ENCODE assay signal across 17 mouse cellular contexts in genomic region chr15:31299258-31299917, GRCm38 (mm10).
DNase-seq lines count a peak whose midpoint lies in the region; ATAC-seq and TF ChIP-seq lines count a peak whose summit lies in the region.
"Had no signal": no experiment of that assay in that cellular context is flagged by ENCODE, and none has a peak within 500 bp of the region (broad histone marks: within the 10 kb centered on the region; RNA-seq: fewer than 3 reads in every experiment).

No protein-coding gene starts in this region.

- no peak for TF ChIP-seq POLR2A in MEL (IDR thresholded peaks at IDR 0.05; ENCODE audit: control insufficient read depth in 1 of 2, insufficient read depth in 1 of 2, low read depth in 1 of 2, low read length in 2 of 2, poor library complexity in 1 of 2)

- H3K4me1 ChIP-seq in hindbrain, embryonic 12.5 days, result peaks cover 18% of the 10 kb centered on the region
- peaks cover 11% of the 10 kb centered on the region for H3K4me1 ChIP-seq in hindbrain, embryonic 16.5 days (ENCODE audit: control insufficient read depth, insufficient read depth, low read depth, low read length)
- peaks cover 3 to 10% of the 10 kb centered on the region in 2 experiments; a peak in 3 of 4 replicates for H3K4me1 ChIP-seq in MEL (ENCODE audit: control insufficient read depth in 1 of 2, insufficient read depth in 2 of 2, low read length in 2 of 2)
- H3K4me1 ChIP-seq in hindbrain, postnatal 0 days (ENCODE audit: insufficient read depth, low read length), result peaks cover 12% of the 10 kb centered on the region; the same call in 1 of the 2 replicates
- H3K4me1 ChIP-seq: liver, embryonic 15.5 days had no signal

- H3K4me2 ChIP-seq in hindbrain, embryonic 12.5 days (replicated peaks), result no peak overlapping the region
- no peak overlapping the region for H3K4me2 ChIP-seq in hindbrain, embryonic 16.5 days (ENCODE audit: low read length)
- no peak overlapping the region for H3K4me2 ChIP-seq in hindbrain, postnatal 0 days (ENCODE audit: low read depth, low read length)
- H3K4me2 ChIP-seq: heart, embryonic 13.5 days; limb, embryonic 12.5 days; liver, embryonic 15.5 days; midbrain, embryonic 13.5 days had no signal

- no peaks in the 10 kb centered on the region for H3K36me3 ChIP-seq in hindbrain, embryonic 12.5 days
- H3K36me3 ChIP-seq in hindbrain, embryonic 16.5 days (ENCODE audit: control insufficient read depth, insufficient read depth, low read length), result no peaks in the 10 kb centered on the region
- peaks cover 0 to 12% of the 10 kb centered on the region in 2 experiments; a peak in 2 of 4 replicates for H3K36me3 ChIP-seq in MEL (ENCODE audit: control insufficient read depth in 1 of 2, insufficient read depth in 2 of 2, low read length in 2 of 2)
- no peaks in the 10 kb centered on the region for H3K36me3 ChIP-seq in hindbrain, postnatal 0 days (ENCODE audit: insufficient read depth, low read length)
- H3K36me3 ChIP-seq: embryonic facial prominence, embryonic 10.5 days; heart, embryonic 13.5 days; limb, embryonic 12.5 days; liver, embryonic 15.5 days; midbrain, embryonic 13.5 days had no signal

- peak; percentile 57; the same call in 1 of the 2 replicates for ATAC-seq in hindbrain, embryonic 12.5 days (ENCODE audit: low FRiP score)
- ATAC-seq in hindbrain, embryonic 16.5 days, result no peak
- ATAC-seq in common myeloid progenitor, adult 5-6 weeks (replicated peaks; ENCODE audit: low read depth, poor library complexity, severe bottlenecking), result peak; percentile 88
- no peak for ATAC-seq in hindbrain, postnatal 0 days
- ATAC-seq: CD4-positive, CD25-positive, alpha-beta regulatory T cell, adult 4 months; intestine, embryonic 16.5 days; midbrain, embryonic 13.5 days had no signal

- DNase-seq in MEL (ENCODE audit: low read depth, low spot score), result peak; percentile 81
- peak; percentile 51 for DNase-seq in hindbrain, postnatal 0 days (ENCODE audit: low spot score)
- no peak for DNase-seq in cerebellum, adult 11 months
- DNase-seq in cerebellum, postnatal 4 days (ENCODE audit: low spot score in 2 of 2), result no peak
- DNase-seq: cerebellum, adult 9-10 months; kidney, postnatal 36 days; right cerebral cortex, postnatal 14 days had no signal

- no peak overlapping the region for H3K27ac ChIP-seq in hindbrain, embryonic 12.5 days
- no peak overlapping the region for H3K27ac ChIP-seq in hindbrain, embryonic 16.5 days (ENCODE audit: low read depth, low read length)
- H3K27ac ChIP-seq in MEL (ENCODE audit: control insufficient read depth, low read depth, low read length), result no peak overlapping the region
- no peak overlapping the region for H3K27ac ChIP-seq in hindbrain, postnatal 0 days
- H3K27ac ChIP-seq: embryonic facial prominence, embryonic 10.5 days; heart, embryonic 13.5 days; limb, embryonic 12.5 days; liver, embryonic 15.5 days; midbrain, embryonic 13.5 days had no signal

- H3K9ac ChIP-seq in hindbrain, embryonic 12.5 days, result no peak overlapping the region
- H3K9ac ChIP-seq in hindbrain, embryonic 16.5 days (ENCODE audit: low read depth, low read length), result no peak overlapping the region
- H3K9ac ChIP-seq in MEL (ENCODE audit: control insufficient read depth, low read depth, low read length, poor library complexity, severe bottlenecking), result no peak overlapping the region
- no peak overlapping the region for H3K9ac ChIP-seq in hindbrain, postnatal 0 days (replicated peaks; ENCODE audit: low read length)
- H3K9ac ChIP-seq: heart, embryonic 13.5 days; limb, embryonic 12.5 days; liver, embryonic 15.5 days; midbrain, embryonic 13.5 days had no signal

- H3K79me2 ChIP-seq in MEL (ENCODE audit: control insufficient read depth, insufficient read depth, low read length, poor library complexity), result no peaks in the 10 kb centered on the region

- H3K27me3 ChIP-seq in hindbrain, embryonic 12.5 days, result peaks cover 27% of the 10 kb centered on the region
- no peaks in the 10 kb centered on the region for H3K27me3 ChIP-seq in hindbrain, embryonic 16.5 days (replicated peaks; ENCODE audit: control insufficient read depth, insufficient read depth, low read length)
- no peaks in the 10 kb centered on the region for H3K27me3 ChIP-seq in MEL (ENCODE audit: control insufficient read depth in 1 of 2, insufficient read depth in 2 of 2, low read length in 2 of 2)
- H3K27me3 ChIP-seq in hindbrain, postnatal 0 days (ENCODE audit: insufficient read depth, low read length), result no peaks in the 10 kb centered on the region

- H3K9me3 ChIP-seq in hindbrain, embryonic 12.5 days (replicated peaks), result no peaks in the 10 kb centered on the region
- no peaks in the 10 kb centered on the region for H3K9me3 ChIP-seq in hindbrain, embryonic 16.5 days (ENCODE audit: control insufficient read depth, low read length)
- no peaks in the 10 kb centered on the region for H3K9me3 ChIP-seq in MEL (replicated peaks; ENCODE audit: insufficient read depth, low read length)
- no peaks in the 10 kb centered on the region for H3K9me3 ChIP-seq in hindbrain, postnatal 0 days (ENCODE audit: low read length)
- H3K9me3 ChIP-seq: embryonic facial prominence, embryonic 10.5 days; heart, embryonic 13.5 days; limb, embryonic 12.5 days; liver, embryonic 15.5 days; midbrain, embryonic 13.5 days had no signal

- peak; percentile 62 to 72; a peak in 3 of 4 replicates for TF ChIP-seq EP300 in MEL (IDR thresholded peaks at IDR 0.05; ENCODE audit: low read depth in 1 of 2, low read length in 2 of 2)

- no peak overlapping the region for H3K4me3 ChIP-seq in hindbrain, embryonic 12.5 days
- no peak overlapping the region for H3K4me3 ChIP-seq in hindbrain, embryonic 16.5 days (ENCODE audit: low read length)
- no peak overlapping the region for H3K4me3 ChIP-seq in MEL (ENCODE audit: control insufficient read depth in 1 of 2, insufficient read depth in 1 of 2, low read depth in 2 of 2, low read length in 2 of 2)
- H3K4me3 ChIP-seq in hindbrain, postnatal 0 days (ENCODE audit: low read length), result no peak overlapping the region
- H3K4me3 ChIP-seq: embryonic facial prominence, embryonic 10.5 days; heart, embryonic 13.5 days; limb, embryonic 12.5 days; liver, embryonic 15.5 days; midbrain, embryonic 13.5 days had no signal

- TF ChIP-seq CTCF in MEL (IDR thresholded peaks at IDR 0.05 in 2 of 3, conservative IDR thresholded peaks at IDR 0.05 in 1 of 3; ENCODE audit: control insufficient read depth in 1 of 3, insufficient read depth in 1 of 3, low read depth in 2 of 3, low read length in 3 of 3, poor library complexity in 1 of 3, severe bottlenecking in 1 of 3), result no peak
- TF ChIP-seq CTCF in hindbrain, postnatal 0 days (IDR thresholded peaks at IDR 0.05; ENCODE audit: low read depth), result no peak

- 62% methylated on average over 6 of the region's 6 CpGs for WGBS in hindbrain, embryonic 12.5 days
- 54% methylated on average over 6 of the region's 6 CpGs for WGBS in hindbrain, embryonic 16.5 days
- 57% methylated on average over 6 of the region's 6 CpGs for WGBS in hindbrain, postnatal 0 days

- no peak for TF ChIP-seq RAD21 in MEL (IDR thresholded peaks at IDR 0.05; ENCODE audit: low read depth, low read length)

TF ChIP-seq in MEL, 35 proteins besides CTCF, POLR2A, EP300 and RAD21:
- no peak for TF ChIP-seq ETS1 (IDR thresholded peaks at IDR 0.05; ENCODE audit: low read depth, low read length)
- no peak for TF ChIP-seq ZKSCAN1 (IDR thresholded peaks at IDR 0.05; ENCODE audit: low read depth, low read length)
- peak; percentile 68 for TF ChIP-seq TAL1 (IDR thresholded peaks at IDR 0.05; ENCODE audit: low read length)
- peak; percentile 72 for TF ChIP-seq TCF12 (IDR thresholded peaks at IDR 0.05; ENCODE audit: low read depth, low read length)
- TF ChIP-seq NELFE (IDR thresholded peaks at IDR 0.05; ENCODE audit: low read depth, low read length), result no peak
- TF ChIP-seq MAZ (IDR thresholded peaks at IDR 0.05; ENCODE audit: low read depth, low read length), result no peak
- TF ChIP-seq USF2 (IDR thresholded peaks at IDR 0.05; ENCODE audit: borderline replicate concordance in 1 of 2, insufficient read depth in 1 of 2, low read depth in 1 of 2, low read length in 2 of 2), result no peak
- TF ChIP-seq MYC (IDR thresholded peaks at IDR 0.05; ENCODE audit: low read depth, low read length), result peak; percentile 10; the same call in 1 of the 2 replicates
- TF ChIP-seq SIN3A (IDR thresholded peaks at IDR 0.05; ENCODE audit: low read length), result 0 out of 2 replicates have a peak, but pooled peaks have one; percentile 57
- TF ChIP-seq RCOR1 (IDR thresholded peaks at IDR 0.05; ENCODE audit: low read depth, low read length), result peak; percentile 68
- no peak for TF ChIP-seq JUND (IDR thresholded peaks at IDR 0.05; ENCODE audit: low read depth, low read length)
- TF ChIP-seq ELF1 (IDR thresholded peaks at IDR 0.05; ENCODE audit: low read depth, low read length), result 0 out of 2 replicates have a peak, but pooled peaks have one; percentile 42
- no peak for TF ChIP-seq KAT2A (conservative IDR thresholded peaks at IDR 0.05; ENCODE audit: low read depth, low read length)
- peak; percentile 83 for TF ChIP-seq GATA1 (IDR thresholded peaks at IDR 0.05; ENCODE audit: low read depth, low read length)
- TF ChIP-seq POLR2AphosphoS2 (IDR thresholded peaks at IDR 0.05; ENCODE audit: low read length), result no peak
- TF ChIP-seq GABPA (IDR thresholded peaks at IDR 0.05; ENCODE audit: low read depth, low read length), result no peak
- peak; percentile 63; the same call in 1 of the 2 replicates for TF ChIP-seq MXI1 (IDR thresholded peaks at IDR 0.05; ENCODE audit: low read depth, low read length)
- no peak for TF ChIP-seq SMC3 (IDR thresholded peaks at IDR 0.05; ENCODE audit: low read depth, low read length)
- no peak for TF ChIP-seq MYB (IDR thresholded peaks at IDR 0.05; ENCODE audit: low read depth, low read length)
- no peak for TF ChIP-seq CHD1 (IDR thresholded peaks at IDR 0.05; ENCODE audit: low read depth, low read length)
- TF ChIP-seq USF1 (IDR thresholded peaks at IDR 0.05; ENCODE audit: low read depth, low read length), result no peak

Comparison
In these comparisons a context has a peak if more than half of its experiments do, and no peak if none do; other contexts are left out.
1. ATAC-seq: peak in hindbrain, embryonic 12.5 days (single experiment) and common myeloid progenitor, adult 5-6 weeks (single experiment); none in hindbrain, embryonic 16.5 days (single experiment) and hindbrain, postnatal 0 days (single experiment).
2. DNase-seq: peak in MEL (single experiment) and hindbrain, postnatal 0 days (single experiment); none in cerebellum, adult 11 months (single experiment) and cerebellum, postnatal 4 days (0 of 2).